Comparison of ENCODE assay signal across 23 mouse cellular contexts in the genomic region with DNA sequence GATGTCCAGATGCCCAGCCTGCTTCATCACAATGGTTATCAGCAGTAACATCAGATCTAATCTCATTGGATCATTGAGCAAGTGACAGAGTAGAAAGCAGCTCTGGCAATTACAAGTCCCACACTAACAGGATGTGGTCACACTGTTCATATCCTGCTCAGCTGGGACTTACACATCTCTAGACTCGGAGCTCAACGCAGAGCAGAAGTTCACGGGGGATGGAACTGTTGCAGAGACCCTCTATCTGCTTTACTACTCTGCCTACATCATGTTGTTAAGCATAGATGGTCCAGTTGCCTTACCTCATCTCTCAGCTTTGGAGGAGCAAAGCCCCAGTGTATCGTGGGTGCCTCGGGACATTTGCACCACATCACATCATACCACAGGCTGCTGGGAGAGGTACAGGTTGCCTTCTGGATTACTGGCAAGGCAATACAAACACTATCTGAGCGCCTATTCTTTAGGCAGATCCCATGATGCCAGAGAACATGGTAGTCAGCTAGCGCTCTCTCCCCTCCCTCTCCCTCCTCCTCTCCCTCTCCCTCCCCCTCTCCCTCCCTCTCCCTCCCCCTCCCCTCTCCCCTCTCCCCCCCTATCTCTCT.
DNase-seq lines count a peak whose midpoint lies in the region; ATAC-seq and TF ChIP-seq lines count a peak whose summit lies in the region.
"Had no signal": no experiment of that assay in that cellular context is flagged by ENCODE, and none has a peak within 500 bp of the region (broad histone marks: within the 10 kb centered on the region; RNA-seq: fewer than 3 reads in every experiment).

No protein-coding gene starts in this region.

- H3K36me3 ChIP-seq in heart, embryonic 16.5 days (ENCODE audit: control insufficient read depth, insufficient read depth): no peaks in the 10 kb centered on the region
- H3K36me3 ChIP-seq in intestine, embryonic 16.5 days (ENCODE audit: control insufficient read depth, insufficient read depth, low read length): no peaks in the 10 kb centered on the region
- no peaks in the 10 kb centered on the region for H3K36me3 ChIP-seq in forebrain, postnatal 0 days (ENCODE audit: insufficient read depth)
- H3K36me3 ChIP-seq: forebrain, embryonic 15.5 days; intestine, embryonic 15.5 days; limb, embryonic 12.5 days; midbrain, embryonic 15.5 days had no signal

- peaks cover 10% of the 10 kb centered on the region for H3K4me1 ChIP-seq in heart, embryonic 16.5 days (ENCODE audit: control insufficient read depth, insufficient read depth, low read length)
- H3K4me1 ChIP-seq in intestine, embryonic 16.5 days (ENCODE audit: control insufficient read depth, insufficient read depth, low read length): no peaks in the 10 kb centered on the region
- H3K4me1 ChIP-seq in cerebellum, adult 2 months (ENCODE audit: control insufficient read depth, insufficient read depth, low read length): no peaks in the 10 kb centered on the region
- peaks cover 5% of the 10 kb centered on the region for H3K4me1 ChIP-seq in forebrain, postnatal 0 days (ENCODE audit: insufficient read depth)
- H3K4me1 ChIP-seq: intestine, embryonic 15.5 days had no signal

- H3K4me3 ChIP-seq in heart, embryonic 16.5 days (ENCODE audit: low read length): no peak overlapping the region
- H3K4me3 ChIP-seq in intestine, embryonic 16.5 days (ENCODE audit: low read length): no peak overlapping the region
- H3K4me3 ChIP-seq in cerebellum, adult 2 months (replicated peaks; ENCODE audit: insufficient read depth, low read depth, low read length): no peak overlapping the region
- no peak overlapping the region for H3K4me3 ChIP-seq in forebrain, postnatal 0 days (ENCODE audit: low read depth, low read length)
- H3K4me3 ChIP-seq: forebrain, embryonic 15.5 days; intestine, embryonic 15.5 days; layer of hippocampus, adult 2 months; left cerebral cortex, adult 2 months; limb, embryonic 12.5 days; midbrain, embryonic 15.5 days had no signal

- H3K9ac ChIP-seq in heart, embryonic 16.5 days (ENCODE audit: low read length): no peak overlapping the region
- H3K9ac ChIP-seq in intestine, embryonic 16.5 days (ENCODE audit: low read depth, low read length): no peak overlapping the region
- no peak overlapping the region for H3K9ac ChIP-seq in forebrain, postnatal 0 days
- H3K9ac ChIP-seq: forebrain, embryonic 15.5 days; intestine, embryonic 15.5 days; limb, embryonic 12.5 days; midbrain, embryonic 15.5 days had no signal

- no peak for TF ChIP-seq POLR2A in cerebellum, adult 2 months (IDR thresholded peaks at IDR 0.05; ENCODE audit: borderline replicate concordance, insufficient read depth, low read length)

- H3K27me3 ChIP-seq in heart, embryonic 16.5 days (ENCODE audit: control insufficient read depth, insufficient read depth, low read length): no peaks in the 10 kb centered on the region
- H3K27me3 ChIP-seq in intestine, embryonic 16.5 days (replicated peaks; ENCODE audit: control insufficient read depth, insufficient read depth, low read length): no peaks in the 10 kb centered on the region
- no peaks in the 10 kb centered on the region for H3K27me3 ChIP-seq in cerebellum, adult 2 months (ENCODE audit: control insufficient read depth, insufficient read depth, low read length)
- no peaks in the 10 kb centered on the region for H3K27me3 ChIP-seq in forebrain, postnatal 0 days (ENCODE audit: insufficient read depth, low read length)
- H3K27me3 ChIP-seq: intestine, embryonic 15.5 days; limb, embryonic 12.5 days; midbrain, embryonic 15.5 days had no signal

- H3K9me3 ChIP-seq in heart, embryonic 16.5 days (replicated peaks; ENCODE audit: control insufficient read depth, low read length): no peaks in the 10 kb centered on the region
- H3K9me3 ChIP-seq in intestine, embryonic 16.5 days (ENCODE audit: control insufficient read depth, low read length): no peaks in the 10 kb centered on the region
- no peaks in the 10 kb centered on the region for H3K9me3 ChIP-seq in forebrain, postnatal 0 days (ENCODE audit: low read length)
- H3K9me3 ChIP-seq: forebrain, embryonic 15.5 days; intestine, embryonic 15.5 days; limb, embryonic 12.5 days; midbrain, embryonic 15.5 days had no signal

- no peak for TF ChIP-seq CTCF in cerebellum, adult 2 months (IDR thresholded peaks at IDR 0.05; ENCODE audit: borderline replicate concordance, insufficient read depth, low read depth, low read length)
- TF ChIP-seq CTCF in forebrain, postnatal 0 days (IDR thresholded peaks at IDR 0.05; ENCODE audit: low read depth): no peak

- H3K27ac ChIP-seq in heart, embryonic 16.5 days (ENCODE audit: low read length): no peak overlapping the region
- H3K27ac ChIP-seq in intestine, embryonic 16.5 days (ENCODE audit: low read length): no peak overlapping the region
- H3K27ac ChIP-seq in cerebellum, adult 2 months (ENCODE audit: insufficient read depth, low read length): no peak overlapping the region
- no peak overlapping the region for H3K27ac ChIP-seq in forebrain, postnatal 0 days (ENCODE audit: low read depth, low read length)
- H3K27ac ChIP-seq: forebrain, embryonic 15.5 days; intestine, embryonic 15.5 days; kidney, postnatal 0 days; layer of hippocampus, adult 2 months; left cerebral cortex, adult 2 months; limb, embryonic 12.5 days; midbrain, embryonic 15.5 days had no signal

- 0 out of 2 replicates have a peak, but pooled peaks have one; percentile 18 for ATAC-seq in heart, embryonic 16.5 days (replicated peaks; ENCODE audit: extremely low read depth, insufficient read depth, low FRiP score)
- peak; percentile 97 for ATAC-seq in megakaryocyte progenitor cell, adult 5-6 weeks (replicated peaks; ENCODE audit: poor library complexity)
- no peak for ATAC-seq in intestine, embryonic 16.5 days
- ATAC-seq in forebrain, postnatal 0 days: no peak
- ATAC-seq: forebrain, embryonic 15.5 days; intestine, embryonic 15.5 days; midbrain, embryonic 15.5 days had no signal

- WGBS in heart, embryonic 16.5 days: 86% methylated on average over 7 of the region's 7 CpGs
- 90% methylated on average over 7 of the region's 7 CpGs for WGBS in intestine, embryonic 16.5 days
- WGBS in cerebellum, adult 2 months: 93% methylated on average over 7 of the region's 7 CpGs
- 95% methylated on average over 7 of the region's 7 CpGs for WGBS in forebrain, postnatal 0 days

- no peak overlapping the region for H3K4me2 ChIP-seq in heart, embryonic 16.5 days (ENCODE audit: low read depth, low read length)
- no peak overlapping the region for H3K4me2 ChIP-seq in intestine, embryonic 16.5 days (ENCODE audit: low read depth, low read length)
- H3K4me2 ChIP-seq in forebrain, postnatal 0 days (ENCODE audit: low read depth): no peak overlapping the region
- H3K4me2 ChIP-seq: forebrain, embryonic 15.5 days; intestine, embryonic 15.5 days; limb, embryonic 12.5 days; midbrain, embryonic 15.5 days had no signal

- no peak for DNase-seq in heart, adult 8-10 months (ENCODE audit: low spot score)
- peak; percentile 65 for DNase-seq in T-cell, adult 2 months (ENCODE audit: low spot score)
- DNase-seq in thymus, postnatal 14 days: peak; percentile 20
- no peak for DNase-seq in cerebellum, adult 2 months
- DNase-seq in forebrain, postnatal 0 days: no peak
- DNase-seq: adrenal gland, adult 2 months; cerebellum, adult 9-10 months; embryo, embryonic 11 days; gastrocnemius, postnatal 10 days; heart, postnatal 36 days; lung, adult 2 months; lung, postnatal 4 days; retina, postnatal 1 day had no signal

Comparison
In these comparisons a context has a peak if more than half of its experiments do, and no peak if none do; other contexts are left out.
1. ATAC-seq: peak in heart, embryonic 16.5 days (single experiment) and megakaryocyte progenitor cell, adult 5-6 weeks (single experiment); none in intestine, embryonic 16.5 days (single experiment) and forebrain, postnatal 0 days (single experiment).
2. DNase-seq: peak in T-cell, adult 2 months (single experiment) and thymus, postnatal 14 days (single experiment); none in heart, adult 8-10 months (single experiment), cerebellum, adult 2 months (0 of 2) and forebrain, postnatal 0 days (single experiment).